Mouse (Mus musculus) heart, postnatal 36 days (tissue): Measurements from ENCODE around the gene Ramac. TPM values are rescaled to one million over a fixed set of nuclear protein-coding genes. Genes with fewer than 3 reads are reported as not detected.

Experiments
- DNase-seq, 2 experiments: peaks; one replicate each; pipeline ENCODE4 v3.0.0; 2021 to 2022
- intact Hi-C: fragments of 180-260 bp; cut with DNase I; formaldehyde crosslinking; loops from one replicate; pipeline ENCODE4 v1.15.1; 2025
- total RNA-seq, 2 experiments: library from RNA; stranded (reverse); gene quantifications; 2 replicates each; pipeline ENCODE4 v1.2.3; 2021

Ramac gene
- total RNA-seq, 2 experiments from 2014 or later, result 25.7 to 29.8 TPM

DNA sequence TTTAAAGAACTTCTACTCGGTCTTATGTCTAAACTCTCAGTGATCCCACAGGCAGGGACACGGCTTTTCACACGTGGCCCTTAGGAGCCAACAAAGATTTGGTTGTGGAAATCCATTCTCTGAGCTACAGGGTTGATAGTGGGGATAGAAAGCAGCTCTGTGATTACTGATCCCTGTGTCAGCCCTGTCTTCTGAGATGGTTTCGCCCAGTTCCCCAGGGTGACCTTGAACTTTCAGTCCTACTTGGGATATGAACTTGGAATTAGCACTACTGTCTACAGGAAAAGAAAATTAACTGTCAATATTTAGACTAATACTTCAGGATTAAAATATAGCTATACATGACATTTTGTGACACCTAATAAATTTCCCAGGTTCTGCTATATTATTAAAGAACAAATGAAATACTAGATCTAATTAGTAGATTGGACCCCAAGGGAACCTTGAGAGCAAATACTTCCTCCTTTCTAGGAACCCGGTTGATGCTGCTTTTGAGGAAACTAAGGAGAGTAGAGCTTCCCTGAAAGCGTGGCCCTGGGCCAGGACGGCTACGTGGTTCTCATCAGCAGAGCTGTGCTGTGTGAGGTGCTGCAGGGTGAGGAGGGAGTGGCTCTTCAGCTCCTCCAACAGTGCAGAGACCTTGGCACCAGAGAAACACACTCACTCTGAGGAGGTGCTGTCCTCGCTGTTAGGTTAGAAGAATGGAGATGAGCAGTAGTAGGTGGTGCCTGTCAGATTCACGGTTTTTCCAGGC, 10.2 kb downstream of the Ramac start:
- no peak for DNase-seq
- intact Hi-C loops, result no loop called here

DNA sequence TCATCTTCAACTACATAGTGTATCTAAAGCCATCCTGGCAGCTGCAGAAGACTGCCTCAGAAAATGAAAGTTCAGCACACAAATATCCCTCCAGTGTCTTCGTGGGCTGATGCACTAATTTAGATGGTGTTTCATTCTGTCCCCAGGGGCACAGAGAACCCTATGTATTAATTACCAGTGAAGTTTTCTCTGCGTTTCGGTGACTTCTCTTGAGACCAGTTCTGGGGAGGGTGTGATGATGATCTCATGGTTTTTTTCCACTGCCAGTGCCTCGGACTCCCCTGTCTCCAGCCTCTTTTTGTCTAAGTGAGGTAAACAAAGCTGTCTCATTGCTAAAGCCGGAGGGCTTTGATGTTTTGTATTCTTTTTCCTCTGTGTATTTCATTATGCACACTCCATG, 12.6 kb downstream of the Ramac start:
- no peak for DNase-seq
- intact Hi-C loops, result no loop called here

DNA sequence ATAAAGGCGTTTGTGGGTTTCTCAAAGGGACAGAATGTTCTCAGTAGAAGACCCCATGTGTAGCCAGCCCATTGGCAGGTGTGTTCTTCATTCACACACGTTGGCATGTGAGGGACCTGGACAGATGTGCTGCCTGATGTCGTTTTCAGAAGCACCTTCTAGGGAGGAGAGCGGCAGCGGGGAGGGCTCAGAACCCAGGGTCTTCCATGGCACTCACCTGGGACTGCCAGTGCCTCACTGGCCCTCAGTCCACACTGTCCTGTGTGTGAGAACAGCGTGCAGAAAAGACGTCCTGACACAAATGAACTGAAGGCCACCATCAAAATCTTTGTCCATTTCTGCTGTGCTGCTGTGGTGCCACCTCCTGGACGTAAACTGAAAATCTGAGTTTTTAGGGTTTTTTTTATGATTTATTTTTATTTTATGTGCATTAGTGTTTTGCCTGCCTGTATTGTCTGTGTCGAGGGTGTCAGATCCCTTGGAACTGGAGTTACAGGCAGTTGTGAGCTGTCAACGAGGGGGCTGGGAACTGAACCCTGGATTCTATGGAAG, 15.0 kb downstream of the Ramac start:
- intact Hi-C loops, result no loop called here
- DNase-seq, result no peak

DNA sequence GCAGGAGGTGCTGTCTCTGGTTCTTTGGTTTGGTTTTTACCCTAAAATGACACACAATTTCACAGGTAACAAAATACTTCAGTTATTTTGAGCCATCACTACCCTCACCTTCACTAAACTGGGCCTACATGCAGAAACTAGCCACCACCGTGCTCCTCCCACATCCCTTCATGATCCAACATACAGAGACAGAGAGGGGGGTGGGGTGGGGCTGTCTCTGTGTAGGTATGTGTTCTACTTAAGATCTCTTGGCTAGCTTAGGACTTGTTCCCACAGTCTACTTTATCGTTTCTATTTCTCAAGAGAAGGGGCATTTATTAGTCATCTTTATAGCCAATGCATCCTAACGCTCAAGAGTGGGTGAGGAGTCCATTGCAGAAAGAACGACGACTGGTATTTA, 25.8 kb downstream of the Ramac start:
- no peak for DNase-seq

DNA sequence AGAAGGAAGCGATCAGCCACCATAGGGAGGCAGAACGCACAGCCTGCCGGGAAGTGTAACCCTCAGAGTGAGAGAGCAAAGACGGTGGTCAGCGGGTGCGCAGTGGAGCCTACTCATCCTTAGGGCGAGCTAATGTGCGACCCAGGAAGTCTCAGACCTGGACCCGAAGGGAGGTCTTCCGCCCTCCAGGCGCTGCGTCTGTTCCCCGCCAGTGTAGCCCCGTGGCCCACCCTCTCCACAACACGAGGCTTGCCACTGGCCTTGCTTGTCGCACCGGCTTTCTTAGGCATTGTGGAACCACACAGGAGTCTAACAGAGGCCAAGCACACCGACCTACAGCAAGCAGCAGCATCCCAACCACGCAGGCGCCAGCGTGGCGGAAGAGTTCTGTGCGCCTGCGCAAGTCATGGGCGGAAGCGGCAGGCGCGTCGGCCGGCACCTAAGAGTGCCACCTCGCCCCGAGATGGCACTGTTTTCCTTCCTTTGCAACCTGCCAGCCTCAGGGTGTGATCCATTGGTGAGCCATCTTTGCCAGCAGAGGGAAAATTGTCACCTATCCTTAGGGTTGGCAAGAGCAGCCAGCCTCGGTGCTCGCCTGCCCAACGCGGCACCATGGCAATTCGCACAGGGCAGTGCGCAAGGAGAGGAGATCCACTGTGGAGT, 26.5 kb downstream of the Ramac start, which contains the start of gene 3110040N11Rik:
TSS of gene 3110040N11Rik (minus strand) at position 384 of the 663 bp plus-strand sequence.
- peak; percentile 84 to 86 for DNase-seq
- intact Hi-C loops, result loop anchor here (1.0 to 5.0 kb wide), 5 partner anchors 40 to 392 kb away; partner anchors contain the start of gene Btbd1

More for the DNA sequence above, 25.8 kb downstream of the Ramac start:
- intact Hi-C loops, result loop anchor here (2.0 to 5.0 kb wide), 4 partner anchors 40 to 391 kb away; partner anchors contain the start of gene Btbd1

DNA sequence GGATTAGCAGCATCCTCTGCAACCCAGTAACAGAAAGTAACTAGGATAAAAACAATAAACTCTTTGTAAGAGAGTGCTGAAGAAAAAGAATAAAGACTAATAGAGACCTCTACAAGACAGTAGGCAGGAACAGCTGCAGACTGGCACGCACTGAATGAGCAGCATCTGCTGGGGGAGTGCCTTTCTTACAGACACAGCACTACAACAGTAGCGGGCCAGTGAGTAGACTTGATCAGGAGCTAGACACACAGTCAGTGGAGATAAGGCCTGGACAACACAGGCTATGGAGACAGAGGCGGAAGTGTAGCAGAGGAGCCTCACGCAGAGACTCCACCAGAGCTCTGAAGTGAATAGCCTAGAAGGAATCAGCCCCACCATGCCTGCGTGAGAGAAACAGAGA, 43.3 kb downstream of the Ramac start:
- intact Hi-C loops, result no loop called here
- DNase-seq, result no peak

Other genes with a start within 250 kb of the Ramac start
- 100 to 1,000 TPM; 276 to 293 TPM for gene Fsd2, start 196.0 kb upstream of the Ramac start, total RNA-seq
- 10 to 100 TPM in 1 of 2 experiments, 1 to 10 TPM in 1; 10.0 to 10.5 TPM for gene Whamm, start 191.7 kb upstream of the Ramac start, total RNA-seq
- gene Homer2, start 55.4 kb upstream of the Ramac start, total RNA-seq, result 100 to 1,000 TPM in 1 of 2 experiments, 10 to 100 TPM in 1; 89.6 to 108 TPM
- gene 3110040N11Rik, start 26.6 kb downstream of the Ramac start, total RNA-seq, result 10 to 100 TPM; 25.9 to 26.2 TPM
- 100 to 1,000 TPM; 135 to 137 TPM for gene Btbd1, start 66.5 kb downstream of the Ramac start, total RNA-seq
- not detected for gene Gm10160, start 92.9 kb downstream of the Ramac start, total RNA-seq
- 10 to 100 TPM in 1 of 2 experiments, 1 to 10 TPM in 1; 9.1 to 14.4 TPM for gene Tm6sf1, start 96.1 kb downstream of the Ramac start, total RNA-seq
- gene Hdgfl3, start 171.5 kb downstream of the Ramac start, total RNA-seq, result 1 to 10 TPM; 6.7 to 9.0 TPM
- gene Bnc1, start 229.4 kb downstream of the Ramac start, total RNA-seq, result 1 to 10 TPM; 1.5 to 1.9 TPM